Mouse (Mus musculus) gastrocnemius, adult 2 months (tissue): ENCODE measurements at regions not wholly inside any gene's neighbourhood (a gene's known extent, or its start where the extent isn't known, plus 50 kb on each side); places are given as distances from the start of the nearest gene placed in this dataset.
A peak's percentile ranks its signal among the peaks of the same experiment; 100 is the strongest.

Source experiments
- DNase-seq: peaks from one replicate; pipeline ENCODE4 v3.0.0; 2022
- H3K27ac ChIP-seq: fragments of 200-600 bp; 2 replicates; pipeline ENCODE4 v1.8.1; 2022; ENCODE audit warnings: mild to moderate bottlenecking
- H3K4me3 ChIP-seq: fragments of 200-600 bp; 2 replicates; pipeline ENCODE4 v1.8.1; 2022; ENCODE audit warnings: mild to moderate bottlenecking, moderate library complexity
- CTCF ChIP-seq: fragments of 200-600 bp; IDR thresholded peaks from 2 replicates; pipeline ENCODE4 v1.8.1; 2022; ENCODE audit warnings: antibody characterized with exemption, mild to moderate bottlenecking, moderate library complexity
- intact Hi-C: fragments of 180-260 bp; cut with DNase I; formaldehyde crosslinking; loops from one replicate; pipeline ENCODE4 v1.15.1; 2025

DNA sequence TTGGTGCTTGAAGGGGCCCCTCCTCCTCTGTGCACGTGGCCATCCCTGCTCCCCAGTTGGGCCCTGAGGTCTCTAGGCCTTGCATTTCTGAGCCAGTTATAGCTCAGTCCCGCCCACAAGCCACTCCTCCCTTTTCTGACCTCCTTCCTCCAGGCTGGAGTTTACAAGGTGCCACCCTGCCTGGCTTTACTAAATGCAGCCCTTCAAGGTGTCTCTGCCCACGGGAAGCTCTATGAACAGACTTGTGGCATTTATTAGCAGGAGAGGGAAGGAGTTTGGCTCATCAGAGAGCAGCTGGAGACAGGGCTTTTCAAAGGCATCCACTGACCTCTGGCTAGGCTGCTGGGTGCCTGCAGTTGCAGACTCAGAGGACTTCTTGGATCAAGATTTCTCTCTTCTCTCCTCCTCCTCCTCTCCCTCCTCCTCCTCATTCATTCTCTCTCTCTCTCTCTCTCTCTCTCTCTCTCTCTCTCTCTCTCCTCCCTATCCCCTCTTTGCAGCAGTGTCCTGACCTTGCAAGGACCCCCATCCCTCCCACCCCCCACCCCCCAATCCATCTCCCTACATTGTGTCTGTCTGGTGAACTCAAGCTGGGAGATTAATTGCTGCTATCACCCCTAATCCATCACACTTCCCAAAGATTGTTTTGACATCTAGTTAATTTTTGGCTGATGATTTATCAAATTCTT, 265.1 kb downstream of the Gm45692 start:
- DNase-seq, result peak; percentile 51
- Histone ChIP-seq H3K4me3 (no peak overlapping the region), H3K27ac (peak overlapping the region; percentile 61)
- intact Hi-C loops, result loop anchor here (5.0 kb wide), 2 partner anchors 37 to 58 kb away; no protein-coding TSS in a partner anchor
- TF ChIP-seq CTCF, result no peak

DNA sequence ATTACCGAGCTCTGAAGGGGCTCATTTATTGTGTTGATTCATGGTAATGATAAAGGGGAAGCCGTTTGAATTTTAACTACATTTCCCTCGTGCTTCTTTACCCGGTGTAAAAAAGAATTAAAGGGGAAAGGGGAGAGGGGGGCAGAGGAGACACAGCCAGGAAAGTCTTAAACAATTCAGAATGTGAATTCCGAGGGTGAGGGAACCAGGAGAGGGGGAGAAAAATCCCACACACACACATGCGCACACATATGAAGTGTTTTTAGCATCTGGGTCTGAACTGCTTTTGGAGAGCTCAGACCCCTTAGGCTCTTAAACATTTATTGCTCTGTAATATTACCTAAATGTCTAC, 265.6 kb downstream of the Gm45692 start:
- TF ChIP-seq CTCF, result no peak
- intact Hi-C loops, result loop anchor here (5.0 kb wide), 2 partner anchors 38 to 57 kb away; no protein-coding TSS in a partner anchor
- no peak overlapping the region for H3K27ac ChIP-seq
- DNase-seq, result no peak
- H3K4me3 ChIP-seq, result no peak overlapping the region

DNA sequence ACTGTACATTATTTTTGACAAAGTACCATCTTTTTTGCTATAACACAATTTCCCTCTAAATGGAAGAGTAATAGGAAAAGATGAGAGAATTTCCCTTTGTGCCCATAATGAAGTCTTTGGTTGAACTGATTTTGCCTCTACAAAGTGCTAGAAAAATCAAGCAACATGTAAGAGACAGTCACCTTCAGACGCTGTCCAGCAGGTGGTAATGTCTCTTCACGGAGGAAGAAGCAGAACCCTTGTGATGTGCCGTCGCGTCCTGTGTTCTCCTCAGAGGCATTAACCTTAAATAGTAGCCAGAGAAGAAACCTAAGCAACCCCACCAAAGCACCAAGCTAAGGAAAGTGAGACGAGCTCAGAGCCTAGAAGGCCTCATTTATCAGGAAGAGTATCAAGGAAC, 275.7 kb downstream of the Gm45692 start:
- intact Hi-C loops, result no loop called here
- TF ChIP-seq CTCF, result no peak
- no peak for DNase-seq
- no peak overlapping the region for H3K27ac ChIP-seq
- no peak overlapping the region for H3K4me3 ChIP-seq

DNA sequence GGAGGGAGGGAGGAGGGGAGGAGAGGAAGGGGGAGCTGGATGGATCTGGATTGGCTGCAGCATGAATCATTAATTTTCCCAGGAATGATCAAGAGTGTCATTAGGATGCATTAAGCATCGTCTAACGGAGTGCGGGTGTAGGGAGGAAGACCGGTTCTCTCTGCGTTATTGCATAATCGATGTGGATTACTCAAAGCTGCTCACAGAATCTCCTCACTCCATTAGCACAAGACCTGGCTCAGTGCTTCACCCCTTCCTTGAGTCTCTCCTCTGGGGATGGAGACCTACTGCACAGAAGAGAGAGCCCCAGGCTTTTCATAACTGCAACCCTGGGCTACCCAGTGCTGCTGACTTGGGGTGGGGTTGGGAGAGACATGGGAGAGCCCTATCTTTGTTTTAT, 300.7 kb downstream of the Gm45692 start:
- no peak overlapping the region for H3K27ac ChIP-seq
- no peak for DNase-seq
- TF ChIP-seq CTCF, result no peak
- intact Hi-C loops, result no loop called here
- no peak overlapping the region for H3K4me3 ChIP-seq

DNA sequence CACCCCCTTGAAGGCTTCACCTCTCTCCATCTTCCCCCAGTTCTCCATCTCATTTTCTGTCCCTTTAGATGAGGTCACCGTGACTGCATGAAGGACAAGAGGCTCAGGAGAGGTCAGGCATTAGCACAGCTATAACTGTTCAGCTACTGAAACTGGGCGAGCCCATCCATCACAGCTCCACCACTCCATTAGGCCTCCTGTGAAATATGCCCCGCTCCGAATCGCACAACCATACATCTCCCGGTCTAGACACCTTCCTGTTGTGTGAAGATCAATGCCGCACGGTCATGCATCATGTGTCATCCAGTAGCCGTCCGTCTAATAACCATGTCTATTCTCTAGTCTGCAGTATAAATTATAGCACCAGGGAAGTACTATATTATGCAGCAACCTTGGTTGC, 301.2 kb downstream of the Gm45692 start:
- H3K4me3 ChIP-seq, result no peak overlapping the region
- no peak for TF ChIP-seq CTCF
- intact Hi-C loops, result no loop called here
- DNase-seq, result no peak
- no peak overlapping the region for H3K27ac ChIP-seq

DNA sequence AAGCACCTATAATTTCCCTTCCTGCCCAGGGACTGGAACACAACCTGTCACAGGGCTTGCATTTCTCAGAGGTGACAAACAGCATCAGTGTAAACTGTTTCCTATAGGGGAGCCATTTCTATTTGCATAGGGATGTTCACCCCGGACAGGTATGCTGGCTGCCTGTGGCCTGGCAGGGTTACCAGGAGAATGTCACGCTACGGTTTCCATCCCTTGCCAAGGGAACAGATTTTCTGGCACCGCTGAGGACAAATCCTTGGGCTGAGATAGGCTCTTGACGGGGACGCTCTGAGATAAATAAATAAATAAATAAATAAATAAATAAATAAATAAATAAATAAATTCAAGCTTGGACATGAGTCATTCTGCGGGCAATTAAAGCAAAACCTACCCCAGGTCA, 308.0 kb downstream of the Gm45692 start:
- no peak for DNase-seq
- no peak overlapping the region for H3K27ac ChIP-seq
- no peak overlapping the region for H3K4me3 ChIP-seq
- no peak for TF ChIP-seq CTCF
- intact Hi-C loops, result no loop called here

DNA sequence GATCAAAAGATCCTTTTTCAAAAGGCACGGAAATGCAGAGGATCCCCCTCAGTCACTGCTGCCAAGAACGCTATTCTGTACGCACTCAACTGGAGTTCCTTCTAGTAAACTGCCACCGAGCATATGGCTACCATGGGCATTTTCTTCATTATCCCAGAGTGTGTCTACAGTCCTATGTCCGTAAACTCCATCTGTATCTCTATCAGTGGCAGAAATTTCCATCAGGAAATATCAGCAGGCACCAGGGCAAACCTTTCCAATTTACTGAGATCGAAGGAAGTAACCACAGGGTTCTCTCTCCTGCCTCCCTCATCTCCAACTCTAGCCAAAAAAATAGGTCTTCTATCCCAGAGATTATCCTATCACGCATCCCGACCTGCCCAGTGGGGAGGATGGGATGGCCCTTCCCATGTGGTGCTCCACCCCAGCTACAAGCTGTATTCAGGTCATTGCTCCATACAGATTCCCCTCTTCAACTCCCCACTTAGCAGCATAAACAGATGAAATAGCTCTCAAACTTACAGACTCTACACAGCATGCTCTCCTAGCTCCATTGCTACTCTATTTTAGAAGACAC, 310.5 kb downstream of the Gm45692 start:
- TF ChIP-seq CTCF, result no peak
- Histone ChIP-seq H3K4me3 (no peak overlapping the region), H3K27ac (no peak overlapping the region)
- DNase-seq, result no peak
- intact Hi-C loops, result no loop called here

DNA sequence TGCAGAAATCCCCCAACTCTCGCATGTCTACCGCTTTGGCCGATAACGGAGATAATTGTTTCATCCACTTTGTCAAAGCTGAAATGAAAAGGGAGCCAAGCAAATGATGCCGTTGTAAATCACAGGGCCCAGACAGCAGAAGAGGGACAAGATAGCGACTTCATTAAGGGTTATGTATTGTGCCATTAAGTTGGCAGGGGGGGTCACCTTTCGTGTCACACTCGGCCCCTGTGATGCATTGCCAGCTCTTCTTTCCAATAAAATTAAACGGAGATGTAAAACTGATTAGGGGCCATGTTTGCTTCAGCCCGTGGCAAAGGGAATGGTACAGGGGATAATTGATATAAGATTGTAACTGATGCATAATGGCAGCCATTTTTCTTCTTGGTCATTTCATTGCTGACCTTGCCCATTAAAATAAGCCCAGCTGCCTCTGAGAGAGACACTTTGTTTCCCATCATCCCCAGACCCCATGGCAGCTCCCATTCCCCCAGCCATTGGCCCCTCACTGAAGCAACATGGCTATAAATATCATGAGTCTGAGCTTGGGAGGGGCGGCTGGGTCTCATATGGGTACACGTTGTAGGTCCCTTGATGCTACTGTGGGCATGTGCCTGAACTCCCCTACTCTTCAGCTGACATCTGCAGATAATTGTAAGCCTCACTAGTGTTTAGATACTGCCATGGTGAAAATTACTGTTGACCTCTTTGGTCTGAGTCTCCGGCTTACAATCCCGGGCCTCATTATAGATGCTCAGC, 313.0 kb downstream of the Gm45692 start:
- H3K4me3 ChIP-seq, result no peak overlapping the region
- intact Hi-C loops, result no loop called here

DNA sequence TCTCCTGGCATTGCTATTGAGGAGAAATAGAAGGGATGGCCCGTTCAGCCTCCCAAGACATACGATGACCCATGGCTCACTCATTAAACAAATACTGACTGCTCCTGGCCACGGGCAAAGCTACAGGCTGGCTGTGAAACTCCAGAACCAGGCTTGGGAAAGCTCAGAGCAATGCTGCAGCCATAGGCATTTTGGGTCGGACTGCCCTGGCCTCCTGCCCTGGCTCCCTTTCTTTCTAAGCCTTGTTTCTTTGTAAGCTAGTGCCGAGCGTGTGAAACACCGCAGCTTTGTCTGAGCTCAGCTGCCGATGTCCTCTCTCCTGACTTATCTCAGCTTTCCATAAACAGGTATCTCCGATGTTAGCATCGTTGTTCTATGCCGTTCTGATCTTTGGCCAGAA, 316.9 kb downstream of the Gm45692 start:
- DNase-seq, result no peak
- TF ChIP-seq CTCF, result no peak
- no peak overlapping the region for H3K27ac ChIP-seq
- H3K4me3 ChIP-seq, result no peak overlapping the region
- intact Hi-C loops, result no loop called here

More for the DNA sequence above, 313.0 kb downstream of the Gm45692 start:
- no peak overlapping the region for H3K27ac ChIP-seq
- DNase-seq, result no peak
- no peak for TF ChIP-seq CTCF

DNA sequence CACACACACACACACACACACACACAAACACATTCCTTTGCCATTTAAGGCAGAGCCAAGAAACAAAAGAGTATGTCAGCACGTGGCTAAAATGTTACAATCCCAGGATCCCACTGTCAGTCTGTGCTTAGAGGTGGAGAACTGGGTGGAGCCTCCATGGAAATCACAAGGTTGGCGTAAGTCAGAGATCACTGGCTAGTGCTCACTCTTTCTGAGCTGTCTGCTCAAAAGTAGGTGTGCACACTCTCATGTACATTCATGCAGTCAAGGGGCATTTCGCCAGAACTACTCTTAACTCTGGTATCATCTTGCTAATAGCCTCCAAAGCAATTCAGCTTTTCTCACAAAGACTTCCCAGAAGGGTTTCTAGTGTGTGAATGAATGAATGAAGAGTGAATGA, 318.2 kb downstream of the Gm45692 start:
- DNase-seq, result no peak
- no peak for TF ChIP-seq CTCF
- H3K27ac ChIP-seq, result no peak overlapping the region
- intact Hi-C loops, result no loop called here
- no peak overlapping the region for H3K4me3 ChIP-seq

DNA sequence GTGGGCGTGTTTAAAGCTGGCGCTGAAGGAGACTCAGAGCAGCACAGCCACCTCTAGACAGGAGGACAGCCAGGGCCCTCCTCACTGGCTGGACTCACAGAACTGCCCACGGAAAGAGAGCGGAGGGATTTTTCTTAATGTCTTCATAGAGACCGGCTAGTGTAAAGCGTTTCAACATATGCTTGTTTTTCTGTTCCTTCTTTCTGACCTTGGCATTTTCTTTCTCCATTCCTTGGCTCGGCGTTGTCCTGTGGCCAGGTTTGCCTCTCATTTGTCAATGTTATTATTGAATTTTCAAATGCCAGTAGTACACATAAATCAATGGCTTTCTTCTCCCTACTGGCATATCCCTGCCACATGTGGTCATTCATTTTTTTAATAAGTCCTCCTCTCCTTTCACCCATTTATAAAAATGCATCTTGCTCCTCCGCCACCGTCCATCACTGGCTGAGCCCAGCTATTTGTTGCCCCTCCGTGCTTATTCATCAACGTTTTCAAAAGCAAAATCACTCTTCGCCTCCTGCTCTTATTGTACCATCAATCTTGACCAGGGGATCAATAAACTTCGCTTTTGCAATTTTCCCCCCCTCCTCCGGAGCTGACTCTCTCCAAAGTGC, 319.0 kb downstream of the Gm45692 start:
- no peak for DNase-seq
- Histone ChIP-seq H3K4me3 (no peak overlapping the region; the same call in 1 of the 2 replicates), H3K27ac (no peak overlapping the region)
- intact Hi-C loops, result no loop called here
- TF ChIP-seq CTCF, result no peak

DNA sequence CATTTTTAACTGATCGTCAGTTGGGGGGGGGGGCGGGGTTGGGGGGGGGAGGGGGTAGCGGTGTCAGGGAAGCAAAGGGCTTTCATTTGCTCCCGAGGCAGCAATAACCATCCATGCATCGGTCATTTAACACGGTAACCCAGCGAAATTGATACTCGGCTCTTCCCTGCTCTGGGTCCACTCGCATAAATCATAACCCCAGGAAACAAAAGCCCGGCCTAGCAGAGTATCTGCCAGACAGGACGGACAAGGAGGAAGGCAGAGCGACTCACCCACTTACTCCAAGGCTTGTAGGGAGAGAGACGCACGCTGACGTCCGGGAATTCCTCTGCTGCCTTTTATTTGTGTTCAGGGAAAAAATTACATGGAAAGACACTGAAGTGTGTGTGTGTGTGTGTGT, 319.5 kb downstream of the Gm45692 start:
- DNase-seq, result no peak
- Histone ChIP-seq H3K4me3 (peak overlapping the region; percentile 26), H3K27ac (no peak overlapping the region)
- intact Hi-C loops, result no loop called here
- TF ChIP-seq CTCF, result no peak
